Mouse (Mus musculus) small intestine, adult 2 months (tissue): ENCODE measurements around the gene Anxa4. TPM values are rescaled to one million over a fixed set of nuclear protein-coding genes. Genes with fewer than 3 reads are reported as not detected.

Experiments
- H3K27ac ChIP-seq: fragments of 200-500 bp; 2 replicates; pipeline ENCODE4 v1.5.1; 2012; ENCODE audit warnings: low read depth, low read length, control low read depth, inconsistent platforms; ENCODE audit not compliant: insufficient read depth
- H3K27me3 ChIP-seq: fragments of 200-500 bp; 2 replicates; pipeline ENCODE4 v1.6.1; 2012; ENCODE audit warnings: mild to moderate bottlenecking, moderate library complexity, low read length, inconsistent platforms; ENCODE audit not compliant: control insufficient read depth, insufficient read depth
- H3K36me3 ChIP-seq: fragments of 200-500 bp; 2 replicates; pipeline ENCODE4 v1.6.1; 2012; ENCODE audit warnings: mild to moderate bottlenecking, low read length, control low read depth, inconsistent platforms; ENCODE audit not compliant: control insufficient read depth, insufficient read depth
- H3K4me1 ChIP-seq: fragments of 200-500 bp; 2 replicates; pipeline ENCODE4 v1.6.1; 2012; ENCODE audit warnings: low read length, inconsistent platforms, mixed read lengths; ENCODE audit not compliant: control insufficient read depth, insufficient read depth, insufficient read length
- H3K4me3 ChIP-seq: fragments of 200-500 bp; 2 replicates; pipeline ENCODE4 v1.5.1; 2012; ENCODE audit warnings: low read depth, mild to moderate bottlenecking, control low read depth, inconsistent platforms, low read length, moderate library complexity
- CTCF ChIP-seq: fragments of 200-500 bp; IDR thresholded peaks from 2 replicates; pipeline ENCODE4 v1.5.1; 2012; ENCODE audit warnings: low read depth, mild to moderate bottlenecking, control low read depth, inconsistent platforms, low read length, moderate library complexity, mixed read lengths; ENCODE audit not compliant: insufficient replicate concordance, insufficient read length; ENCODE audit errors: extremely low read depth
- POLR2A ChIP-seq: fragments of 200-500 bp; IDR thresholded peaks from 2 replicates; pipeline ENCODE4 v1.6.1; 2012; ENCODE audit warnings: low read depth, mild to moderate bottlenecking, control low read depth, inconsistent platforms, low read length, moderate library complexity
- WGBS: fragments of 180-500 bp; shearing (Covaris S2); methylation state at CpG from one replicate; pipeline ENCODE4 v1.1.7; 2018; 5-methylcytosine and 5-hydroxymethylcytosine counted together
- polyA plus RNA-seq: library from polyadenylated mRNA; depleted of rRNA; stranded (reverse); fragments of >200 nt; gene quantifications from 2 replicates; pipeline ENCODE4 v1.2.3, GENCODE M21; 2012

Gene Anxa4
- polyA plus RNA-seq, 1 experiment: 634 TPM

- TF ChIP-seq POLR2A: no peak
- no peak for TF ChIP-seq CTCF
- peaks cover 18% of the 10 kb centered on the region; the same call in 1 of the 2 replicates for H3K4me1 ChIP-seq
- no peaks in the 10 kb centered on the region for H3K36me3 ChIP-seq
- no peaks in the 10 kb centered on the region for H3K27me3 ChIP-seq
- 18% methylated on average over 11 of the region's 11 CpGs for WGBS
- no peak overlapping the region for H3K4me3 ChIP-seq
- no peak overlapping the region for H3K27ac ChIP-seq
Observed at GRCm38 (mm10) chr6:86801431-86801830, 8.0 kb upstream of the Anxa4 start.

GRCm38 (mm10) chr6:86800467-86800866 is 7.1 kb upstream of the Anxa4 start:
- no peaks in the 10 kb centered on the region for H3K27me3 ChIP-seq
- WGBS: 91% methylated on average over 3 of the region's 3 CpGs
- H3K4me1 ChIP-seq: peaks cover 18% of the 10 kb centered on the region; the same call in 1 of the 2 replicates
- no peak overlapping the region for H3K4me3 ChIP-seq
- H3K36me3 ChIP-seq: no peaks in the 10 kb centered on the region
- no peak overlapping the region for H3K27ac ChIP-seq
- no peak for TF ChIP-seq CTCF
- TF ChIP-seq POLR2A: no peak

- no peaks in the 10 kb centered on the region for H3K36me3 ChIP-seq
- TF ChIP-seq POLR2A (no peak), CTCF (no peak)
- no peak overlapping the region for H3K27ac ChIP-seq
- no peak overlapping the region for H3K4me3 ChIP-seq
- H3K4me1 ChIP-seq: peaks cover 16% of the 10 kb centered on the region
- 30% methylated on average over 4 of the region's 4 CpGs for WGBS
- H3K27me3 ChIP-seq: no peaks in the 10 kb centered on the region
Observed at GRCm38 (mm10) chr6:86797455-86797854, 4.1 kb upstream of the Anxa4 start.

GRCm38 (mm10) chr6:86793957-86794356 is 573 bp upstream of the Anxa4 start:
- Histone ChIP-seq H3K36me3 (no peaks in the 10 kb centered on the region; the same call in 1 of the 2 replicates), H3K4me3 (peak overlapping the region; percentile 88), H3K4me1 (peaks cover 27% of the 10 kb centered on the region), H3K27ac (peak overlapping the region; percentile 60), H3K27me3 (no peaks in the 10 kb centered on the region)
- WGBS: 34% methylated on average over 5 of the region's 5 CpGs
- TF ChIP-seq CTCF: no peak
- TF ChIP-seq POLR2A: no peak

- Histone ChIP-seq H3K4me1 (peaks cover 30% of the 10 kb centered on the region), H3K36me3 (peaks cover 5% of the 10 kb centered on the region; the same call in 1 of the 2 replicates), H3K4me3 (peak overlapping the region; percentile 13; the same call in 1 of the 2 replicates), H3K27ac (peak overlapping the region; percentile 55), H3K27me3 (no peaks in the 10 kb centered on the region)
- 28% methylated on average over 10 of the region's 10 CpGs for WGBS
- TF ChIP-seq POLR2A: no peak
- no peak for TF ChIP-seq CTCF
Observed at GRCm38 (mm10) chr6:86790351-86790943, 2.9 kb downstream of the Anxa4 start.

- no peaks in the 10 kb centered on the region for H3K27me3 ChIP-seq
- 81% methylated on average over 4 of the region's 4 CpGs for WGBS
- TF ChIP-seq POLR2A (no peak), CTCF (no peak)
- peaks cover 23% of the 10 kb centered on the region for H3K4me1 ChIP-seq
- H3K27ac ChIP-seq: no peak overlapping the region
- peaks cover 8% of the 10 kb centered on the region; the same call in 1 of the 2 replicates for H3K36me3 ChIP-seq
- no peak overlapping the region for H3K4me3 ChIP-seq
Observed at GRCm38 (mm10) chr6:86788242-86788641, 5.1 kb downstream of the Anxa4 start.

- Histone ChIP-seq H3K4me3 (no peak overlapping the region), H3K36me3 (peaks cover 8% of the 10 kb centered on the region; the same call in 1 of the 2 replicates), H3K4me1 (peaks cover 19% of the 10 kb centered on the region; the same call in 1 of the 2 replicates), H3K27me3 (no peaks in the 10 kb centered on the region), H3K27ac (no peak overlapping the region)
- whole genome bisulfite sequencing: 93% methylated on average over 3 of the region's 3 CpGs
- TF ChIP-seq CTCF (no peak), POLR2A (no peak)
Observed at GRCm38 (mm10) chr6:86786545-86786944, 6.8 kb downstream of the Anxa4 start.
